Mouse (Mus musculus) small intestine, adult 2 months (tissue): ENCODE results near the gene Cenpt.

ENCODE experiments used
- CTCF ChIP-seq: fragments of 200-500 bp; IDR thresholded peaks from 2 replicates; pipeline ENCODE4 v1.5.1; 2012; ENCODE audit warnings: low read depth, mild to moderate bottlenecking, control low read depth, inconsistent platforms, low read length, moderate library complexity, mixed read lengths; ENCODE audit not compliant: insufficient replicate concordance, insufficient read length; ENCODE audit errors: extremely low read depth
- POLR2A ChIP-seq: fragments of 200-500 bp; IDR thresholded peaks from 2 replicates; pipeline ENCODE4 v1.6.1; 2012; ENCODE audit warnings: low read depth, mild to moderate bottlenecking, control low read depth, inconsistent platforms, low read length, moderate library complexity

- TF ChIP-seq POLR2A, result peak; percentile 75
- TF ChIP-seq CTCF, result no peak
These were observed 25.9 kb downstream of the Cenpt start, which contains the start of the genes Ranbp10 and Tsnaxip1 for GRCm38 (mm10) chr8:105826861-105827848.
